Mouse (Mus musculus) T-helper 1 cell (primary cell): ENCODE measurements around the gene Prkab1.

ENCODE experiments used
- in situ Hi-C: fragments of 300-600 bp; cut with MboI, MseI; formaldehyde crosslinking; loops from one replicate; pipeline ENCODE4 v1.15.1; 2025; ENCODE audit warnings: high pct_unique_total_duplicates

The Prkab1 gene

DNA sequence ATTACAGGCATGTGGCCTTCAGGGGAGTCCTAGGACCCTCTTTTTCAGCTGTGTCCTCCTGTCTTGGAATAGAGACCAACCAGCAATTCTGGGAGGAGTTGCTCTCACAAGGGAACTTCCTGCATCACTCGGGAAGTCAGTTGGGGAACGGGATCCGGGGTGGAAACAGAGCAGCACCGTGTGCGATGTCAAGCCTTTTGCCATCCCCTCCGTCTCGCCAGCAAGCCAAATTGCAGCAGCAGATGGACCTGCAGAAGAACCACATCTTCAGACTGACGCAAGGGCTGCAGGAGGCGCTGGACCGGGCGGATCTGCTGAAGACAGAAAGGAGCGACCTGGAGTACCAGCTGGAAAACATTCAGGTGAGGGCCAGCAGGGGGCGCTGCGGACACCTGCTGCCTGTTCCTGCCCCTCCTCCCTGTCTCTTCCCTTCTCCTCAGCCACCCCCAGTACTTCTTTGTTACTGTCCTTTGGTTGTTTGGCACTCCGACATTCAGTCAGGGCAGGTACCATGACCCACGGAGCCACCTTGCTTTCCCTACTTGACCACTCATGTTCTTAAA lies 45.1 kb downstream of the Prkab1 start:
- in situ Hi-C loops, result no loop called here

DNA sequence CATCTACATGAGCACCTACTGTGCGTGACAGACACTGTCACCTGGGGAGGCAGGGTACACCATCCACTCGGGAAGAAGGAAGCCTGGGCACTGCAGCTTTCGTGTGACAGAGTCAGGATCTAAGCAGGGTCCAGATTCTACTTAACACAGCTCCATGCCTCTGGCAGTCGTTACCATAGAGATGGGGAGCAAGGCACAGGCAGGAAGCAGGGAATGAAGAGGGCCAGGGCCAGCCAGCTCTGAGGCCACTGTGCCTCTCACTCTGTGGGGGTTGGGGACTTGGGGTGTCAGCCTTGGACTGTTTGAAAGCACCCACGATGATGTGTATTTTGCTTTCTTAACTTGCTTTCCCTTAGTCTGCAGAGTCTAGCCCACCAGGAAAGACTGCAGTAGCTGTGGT lies 46.1 kb downstream of the Prkab1 start:
- in situ Hi-C loops, result no loop called here

DNA sequence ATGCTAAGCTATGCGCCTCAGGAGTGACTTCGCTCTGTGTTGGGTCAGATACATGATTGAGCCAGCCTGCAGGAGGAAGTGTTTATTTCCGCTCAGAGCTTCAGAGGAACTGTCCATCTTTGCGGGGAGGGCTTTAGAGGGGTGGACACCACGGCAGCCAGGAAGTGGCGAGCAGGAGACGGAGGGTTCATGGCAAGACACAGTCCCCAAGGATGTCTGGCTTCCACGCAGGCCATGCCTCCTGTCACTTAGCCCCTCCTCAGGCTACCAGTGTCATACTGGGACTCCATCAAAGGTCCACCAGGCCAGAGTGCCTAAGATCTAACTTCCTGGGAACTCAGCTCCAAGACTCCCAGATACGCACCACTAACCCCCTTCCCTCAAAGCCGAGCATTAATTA lies 46.6 kb downstream of the Prkab1 start:
- in situ Hi-C loops, result no loop called here

DNA sequence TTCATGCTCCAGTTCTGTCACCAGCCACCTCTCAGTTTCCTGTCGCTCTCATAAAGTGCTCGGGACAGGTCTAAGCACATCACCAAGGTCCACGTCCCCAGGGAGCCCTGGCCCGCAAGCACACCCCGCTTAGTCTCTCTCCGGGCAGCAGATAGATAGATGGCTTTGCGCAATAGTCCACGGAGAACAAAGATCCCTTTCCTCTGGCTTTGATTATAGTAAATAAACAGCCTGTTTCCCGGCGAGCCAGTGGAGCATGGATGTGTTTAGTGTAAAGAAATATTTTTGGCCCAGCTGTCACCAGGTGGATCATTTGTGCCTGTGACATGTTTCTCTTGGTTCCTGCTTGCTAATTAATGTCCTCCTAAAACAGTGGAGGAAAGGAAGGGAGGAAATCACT lies 47.0 kb downstream of the Prkab1 start:
- in situ Hi-C loops, result no loop called here

DNA sequence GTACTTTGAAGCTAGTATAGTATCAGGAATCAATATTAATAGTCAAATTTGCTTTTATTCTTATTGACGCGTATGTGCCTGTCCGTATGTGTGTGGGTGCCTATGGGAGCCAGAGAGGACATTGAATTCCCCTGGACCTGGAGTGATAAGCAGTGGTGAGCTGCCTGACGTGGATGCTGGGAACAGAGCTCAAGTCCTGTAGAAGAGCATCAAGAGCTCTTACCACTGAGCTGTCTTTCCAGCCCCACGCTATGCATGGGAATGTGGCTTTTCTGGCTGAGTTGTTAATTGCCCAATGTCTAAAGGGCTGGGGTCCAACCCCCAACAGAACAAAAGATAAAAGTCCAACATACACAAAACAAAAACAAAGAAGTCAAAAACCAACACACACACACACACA lies 47.9 kb downstream of the Prkab1 start:
- in situ Hi-C loops, result no loop called here

DNA sequence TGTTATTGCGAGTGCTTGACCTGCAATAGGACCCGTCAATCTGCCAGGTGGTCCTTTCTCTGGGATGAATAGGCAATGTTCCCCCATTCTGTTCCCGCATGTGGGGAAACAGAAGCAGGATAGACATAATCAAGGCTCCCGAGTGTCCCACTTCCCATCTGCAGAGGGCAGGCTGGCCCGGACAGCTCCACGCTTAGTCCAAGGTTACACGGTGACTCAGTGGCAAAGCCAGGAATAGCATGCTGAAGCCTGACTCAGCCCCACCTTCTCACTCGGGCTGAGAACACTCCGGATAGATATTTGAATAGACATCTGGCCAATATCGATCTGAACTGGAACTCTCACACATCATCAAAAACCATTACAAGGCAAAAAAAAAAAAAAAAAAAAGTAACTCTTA lies 48.6 kb downstream of the Prkab1 start:
- in situ Hi-C loops, result no loop called here

DNA sequence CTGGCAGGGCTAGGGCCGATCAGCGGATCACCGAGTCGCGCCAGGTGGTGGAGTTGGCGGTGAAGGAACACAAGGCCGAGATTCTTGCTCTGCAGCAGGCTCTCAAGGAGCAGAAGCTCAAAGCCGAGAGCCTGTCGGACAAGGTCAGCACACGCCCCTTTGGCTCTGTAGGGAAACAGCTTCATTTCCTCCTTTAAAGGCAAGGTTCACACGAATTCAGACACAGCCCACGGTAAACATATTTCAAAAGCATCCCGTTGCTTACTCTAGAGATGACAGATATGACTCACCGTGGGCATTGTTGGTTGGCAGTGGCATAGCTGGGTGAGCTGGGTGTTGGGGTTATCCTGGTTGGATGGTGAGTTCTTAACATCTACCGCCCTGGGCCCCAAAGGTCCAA lies 53.1 kb downstream of the Prkab1 start:
- in situ Hi-C loops, result no loop called here
